Mouse (Mus musculus): Measurements from ENCODE around the gene Figla. TPM values are rescaled to one million over a fixed set of nuclear protein-coding genes. Genes with fewer than 3 reads are reported as not detected.
A peak's percentile ranks its signal among the peaks of the same experiment; 100 is the strongest.

Gene Figla
- polyA plus RNA-seq, 1 experiment from 2014 or later = not detected

DNA sequence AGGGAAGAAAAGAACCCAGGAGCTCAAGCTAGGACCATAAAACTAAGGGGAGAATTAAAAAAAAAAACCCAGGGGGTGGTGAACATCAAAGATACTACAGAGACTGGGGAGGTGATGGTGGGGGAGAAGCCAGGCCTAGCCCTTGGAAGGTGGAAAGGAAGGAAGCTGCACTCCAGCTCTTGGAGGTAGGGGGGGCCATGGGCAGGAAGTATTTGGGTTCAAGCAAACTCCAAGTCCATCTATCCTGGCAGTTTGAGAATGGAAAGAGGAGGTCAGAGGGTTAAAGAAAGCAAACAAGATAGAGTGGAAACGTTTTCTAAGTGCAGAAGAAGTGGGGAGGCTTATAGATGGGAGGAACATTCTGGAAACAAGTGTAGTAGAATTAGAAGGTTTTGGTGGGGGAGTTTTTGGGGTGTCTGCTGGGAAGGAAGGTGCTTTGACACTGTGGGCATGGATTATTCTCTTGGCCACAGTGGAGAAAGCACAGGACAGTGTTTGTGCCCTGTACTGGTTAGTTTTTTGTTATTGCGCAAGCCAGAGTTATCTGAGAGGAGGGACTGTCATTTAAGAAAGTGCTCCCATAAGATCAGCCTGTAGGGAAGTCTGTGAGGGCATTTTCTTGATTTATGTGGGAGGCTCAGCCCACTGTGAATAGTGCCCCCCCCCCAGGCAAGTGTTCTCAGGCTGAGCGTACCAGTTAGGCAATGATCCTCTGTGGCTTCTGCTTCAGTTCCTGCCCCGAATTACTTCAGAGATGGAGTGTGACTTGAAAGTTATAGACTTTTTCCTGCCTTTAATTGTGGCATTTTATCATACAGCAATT lies 3.7 kb downstream of the Figla start:
- no peaks in the 10 kb centered on the region for H3K36me3 ChIP-seq (ENCODE audit: control insufficient read depth, insufficient read depth, low read length)
- H3K27ac ChIP-seq (ENCODE audit: low read length) = no peak overlapping the region
- no peak overlapping the region for H3K4me3 ChIP-seq (ENCODE audit: low read depth, low read length)
- H3K4me2 ChIP-seq (ENCODE audit: low read length) = no peak overlapping the region
- no peaks in the 10 kb centered on the region for H3K4me1 ChIP-seq (ENCODE audit: control insufficient read depth, insufficient read depth, low read length)
- H3K9ac ChIP-seq (ENCODE audit: low read depth, low read length) = no peak overlapping the region
- no peak for ATAC-seq
- no peaks in the 10 kb centered on the region for H3K27me3 ChIP-seq (ENCODE audit: control insufficient read depth, insufficient read depth, low read depth, low read length)
- H3K9me3 ChIP-seq (replicated peaks; ENCODE audit: control insufficient read depth, low read length, poor library complexity, severe bottlenecking) = no peaks in the 10 kb centered on the region
- WGBS = 69% methylated on average over 4 of the region's 4 CpGs

DNA sequence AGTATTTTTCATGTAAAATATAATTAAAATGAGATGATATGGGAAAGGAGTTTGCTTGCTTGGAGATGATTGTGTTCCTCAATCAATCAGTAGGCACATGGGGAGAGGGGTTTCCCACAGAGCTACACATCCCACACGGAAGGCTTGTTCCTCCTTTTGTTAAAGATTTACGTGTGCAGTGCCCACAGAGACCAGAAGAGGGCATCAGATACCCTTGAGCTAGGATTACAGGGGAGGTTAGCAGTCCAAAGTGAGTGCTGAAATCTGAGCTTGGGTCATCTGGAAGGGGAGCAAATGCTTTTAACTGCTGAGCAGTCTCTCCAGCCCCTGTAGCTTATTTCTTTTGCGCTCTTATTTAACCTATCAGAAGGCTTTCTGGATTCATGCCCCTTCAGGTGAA lies 5.0 kb downstream of the Figla start:
- no peak overlapping the region for H3K27ac ChIP-seq (ENCODE audit: low read length)
- no peaks in the 10 kb centered on the region for H3K27me3 ChIP-seq (ENCODE audit: control insufficient read depth, insufficient read depth, low read depth, low read length)
- H3K36me3 ChIP-seq (ENCODE audit: control insufficient read depth, insufficient read depth, low read length) = no peaks in the 10 kb centered on the region
- no peak overlapping the region for H3K4me2 ChIP-seq (ENCODE audit: low read length)
- no peak for ATAC-seq
- H3K4me1 ChIP-seq (ENCODE audit: control insufficient read depth, insufficient read depth, low read length) = no peaks in the 10 kb centered on the region
- H3K4me3 ChIP-seq (ENCODE audit: low read depth, low read length) = no peak overlapping the region
- H3K9me3 ChIP-seq (replicated peaks; ENCODE audit: control insufficient read depth, low read length, poor library complexity, severe bottlenecking) = no peaks in the 10 kb centered on the region
- 31% methylated on average over 3 of the region's 3 CpGs for WGBS
- no peak overlapping the region for H3K9ac ChIP-seq (ENCODE audit: low read depth, low read length)

DNA sequence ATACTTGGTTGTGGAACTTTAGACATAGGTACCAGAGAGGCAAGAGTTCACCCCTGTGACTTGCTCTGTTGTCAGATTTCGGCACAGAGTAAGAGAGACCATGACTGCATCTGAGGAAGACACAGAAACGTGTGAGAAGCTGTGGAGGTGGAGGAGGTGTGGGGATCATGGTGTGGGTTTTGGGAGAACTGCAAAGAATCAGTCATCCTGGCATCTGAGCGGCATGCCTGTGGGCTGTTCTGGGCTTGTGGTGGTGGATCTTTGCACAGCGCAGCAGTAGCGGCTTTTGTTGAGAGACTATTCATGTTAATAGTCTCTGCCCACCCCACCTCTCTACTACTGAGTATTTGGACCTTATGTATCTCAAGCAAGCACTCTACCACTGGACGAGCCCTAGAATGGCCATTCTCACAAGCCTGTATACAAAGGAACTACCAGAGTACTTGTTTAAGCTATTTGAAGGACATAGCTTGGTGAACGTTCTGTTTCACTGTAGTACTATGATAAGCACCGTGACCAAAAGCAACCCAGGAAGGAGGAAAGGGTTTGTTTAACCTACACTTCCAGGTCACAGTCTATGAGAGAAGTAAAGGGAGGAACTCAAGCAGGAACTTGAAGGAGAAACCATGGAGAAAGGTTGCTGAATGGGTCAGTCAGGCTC lies 10.8 kb downstream of the Figla start:
- Histone ChIP-seq H3K27ac (ENCODE audit: low read length) (no peak overlapping the region), H3K36me3 (ENCODE audit: control insufficient read depth, insufficient read depth, low read length) (no peaks in the 10 kb centered on the region), H3K9ac (ENCODE audit: low read depth, low read length) (no peak overlapping the region), H3K9me3 (replicated peaks; ENCODE audit: control insufficient read depth, low read length, poor library complexity, severe bottlenecking) (no peaks in the 10 kb centered on the region), H3K4me1 (ENCODE audit: control insufficient read depth, insufficient read depth, low read length) (peaks cover 17% of the 10 kb centered on the region), H3K4me2 (ENCODE audit: low read length) (no peak overlapping the region), H3K27me3 (ENCODE audit: control insufficient read depth, insufficient read depth, low read depth, low read length) (no peaks in the 10 kb centered on the region), H3K4me3 (ENCODE audit: low read depth, low read length) (no peak overlapping the region)
- 89% methylated on average over 8 of the region's 8 CpGs for WGBS
- ATAC-seq = no peak

DNA sequence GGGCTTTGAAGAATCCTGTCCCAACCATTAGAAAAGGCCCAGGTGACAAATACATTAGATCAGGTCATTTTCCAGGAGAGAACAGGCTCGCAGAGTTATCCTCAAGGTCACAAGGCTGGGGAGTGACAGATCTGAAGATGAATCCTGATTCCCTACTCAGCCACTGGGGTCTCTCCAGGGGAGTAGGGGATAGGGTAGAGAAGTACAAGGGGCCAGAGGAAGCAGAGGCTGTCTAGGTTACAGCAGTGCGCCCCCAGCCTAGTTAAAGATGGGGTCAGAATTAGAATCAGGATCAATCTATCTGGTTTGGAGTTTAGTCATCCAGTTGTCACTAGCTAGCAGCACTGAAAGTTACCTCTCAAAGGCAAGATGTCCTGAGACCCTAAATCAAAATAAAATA lies 12.2 kb downstream of the Figla start:
- peak; percentile 37 for ATAC-seq
- 45% methylated on average over 2 of the region's 2 CpGs for WGBS
- no peaks in the 10 kb centered on the region for H3K36me3 ChIP-seq (ENCODE audit: control insufficient read depth, insufficient read depth, low read length)

DNA sequence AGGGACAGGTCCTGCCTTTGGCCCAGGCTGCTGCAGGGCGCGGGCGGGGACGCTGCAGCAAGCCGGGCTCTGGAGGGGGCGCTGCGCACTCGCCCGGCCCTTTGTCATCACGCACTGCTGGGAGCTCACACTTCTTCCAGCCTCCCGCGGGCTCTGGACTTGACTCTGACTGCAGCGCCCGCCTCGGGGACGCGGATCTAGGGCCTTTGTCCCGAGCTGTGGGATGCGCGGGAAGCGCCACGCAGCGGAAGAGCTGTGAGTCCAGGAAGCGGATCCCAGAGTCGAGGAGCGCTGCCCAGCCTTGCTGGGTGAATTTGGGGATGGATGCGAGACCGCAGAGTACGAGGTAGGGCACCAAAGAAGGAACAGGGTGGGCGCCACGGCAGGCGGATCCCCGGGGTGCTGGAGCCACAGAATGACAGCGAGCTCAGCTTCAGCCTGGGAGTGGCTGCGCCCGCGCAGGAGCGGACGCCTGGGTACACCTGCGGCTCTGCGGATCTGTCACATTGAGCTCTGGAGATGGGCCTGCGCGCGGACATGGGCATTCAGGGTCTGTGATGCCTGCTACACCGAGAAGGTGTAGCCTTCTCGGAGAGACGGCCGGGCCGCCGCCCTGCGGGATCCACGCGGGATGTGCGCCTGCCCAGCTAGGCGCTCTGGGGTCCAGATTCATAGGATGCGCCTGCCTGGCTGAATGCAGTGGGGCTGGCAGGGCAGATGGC lies 12.8 kb downstream of the Figla start, which contains the start of gene Add2:
Gene Add2 (plus strand): TSS at position 81 of the 722 bp plus-strand sequence.
- no peaks in the 10 kb centered on the region for H3K36me3 ChIP-seq (ENCODE audit: control insufficient read depth, insufficient read depth, low read length)
- H3K9me3 ChIP-seq (replicated peaks; ENCODE audit: control insufficient read depth, low read length, poor library complexity, severe bottlenecking) = no peaks in the 10 kb centered on the region
- H3K4me1 ChIP-seq (ENCODE audit: control insufficient read depth, insufficient read depth, low read length) = peaks cover 36% of the 10 kb centered on the region
- peak within 1 kb of the TSS; percentile 67 for H3K4me3 ChIP-seq (ENCODE audit: low read depth, low read length)
- peak within 1 kb of the TSS; percentile 91 for H3K9ac ChIP-seq (ENCODE audit: low read depth, low read length)
- peak within 1 kb of the TSS; percentile 96 for H3K27ac ChIP-seq (ENCODE audit: low read length)
- peak within 1 kb of the TSS; percentile 71 for H3K4me2 ChIP-seq (ENCODE audit: low read length)
- ATAC-seq = peak; percentile 89
- under 1% methylated on average over 56 of the region's 56 CpGs for WGBS
- H3K27me3 ChIP-seq (ENCODE audit: control insufficient read depth, insufficient read depth, low read depth, low read length) = no peaks in the 10 kb centered on the region

More for the DNA sequence above, 12.2 kb downstream of the Figla start:
- H3K9ac ChIP-seq (ENCODE audit: low read depth, low read length) = peak overlapping the region; percentile 91
- peak overlapping the region; percentile 67 for H3K4me3 ChIP-seq (ENCODE audit: low read depth, low read length)
- peaks cover 31% of the 10 kb centered on the region for H3K4me1 ChIP-seq (ENCODE audit: control insufficient read depth, insufficient read depth, low read length)
- peak overlapping the region; percentile 71 for H3K4me2 ChIP-seq (ENCODE audit: low read length)
- peak overlapping the region; percentile 96 for H3K27ac ChIP-seq (ENCODE audit: low read length)
- no peaks in the 10 kb centered on the region for H3K9me3 ChIP-seq (replicated peaks; ENCODE audit: control insufficient read depth, low read length, poor library complexity, severe bottlenecking)
- H3K27me3 ChIP-seq (ENCODE audit: control insufficient read depth, insufficient read depth, low read depth, low read length) = no peaks in the 10 kb centered on the region

DNA sequence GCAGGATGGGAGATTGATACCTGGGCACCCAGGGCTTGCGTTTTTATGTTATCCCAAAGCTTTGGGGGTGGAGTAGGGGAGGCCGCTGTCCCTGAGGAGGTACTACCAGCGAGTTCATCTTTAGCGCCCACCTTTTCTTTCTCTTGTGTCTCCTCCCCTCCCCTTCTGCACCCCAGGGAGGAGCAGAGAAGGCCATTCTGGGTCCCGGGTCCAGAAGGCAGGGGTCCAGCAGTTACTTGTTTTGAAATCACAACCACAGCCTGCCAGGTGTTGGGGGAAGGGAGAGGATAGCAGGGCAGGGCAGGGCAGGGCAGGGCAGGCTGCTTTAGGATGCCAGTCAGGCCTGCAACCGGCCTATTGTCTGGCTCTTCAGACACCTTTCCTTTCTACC lies 13.3 kb downstream of the Figla start:
- Histone ChIP-seq H3K27me3 (ENCODE audit: control insufficient read depth, insufficient read depth, low read depth, low read length) (no peaks in the 10 kb centered on the region), H3K36me3 (ENCODE audit: control insufficient read depth, insufficient read depth, low read length) (no peaks in the 10 kb centered on the region), H3K9ac (ENCODE audit: low read depth, low read length) (peak overlapping the region; percentile 91), H3K27ac (ENCODE audit: low read length) (peak overlapping the region; percentile 96), H3K9me3 (replicated peaks; ENCODE audit: control insufficient read depth, low read length, poor library complexity, severe bottlenecking) (no peaks in the 10 kb centered on the region), H3K4me1 (ENCODE audit: control insufficient read depth, insufficient read depth, low read length) (peaks cover 36% of the 10 kb centered on the region), H3K4me2 (ENCODE audit: low read length) (peak overlapping the region; percentile 71), H3K4me3 (ENCODE audit: low read depth, low read length) (peak overlapping the region; percentile 67)
- 4% methylated on average over 6 of the region's 6 CpGs for WGBS
- ATAC-seq = peak; percentile 39

DNA sequence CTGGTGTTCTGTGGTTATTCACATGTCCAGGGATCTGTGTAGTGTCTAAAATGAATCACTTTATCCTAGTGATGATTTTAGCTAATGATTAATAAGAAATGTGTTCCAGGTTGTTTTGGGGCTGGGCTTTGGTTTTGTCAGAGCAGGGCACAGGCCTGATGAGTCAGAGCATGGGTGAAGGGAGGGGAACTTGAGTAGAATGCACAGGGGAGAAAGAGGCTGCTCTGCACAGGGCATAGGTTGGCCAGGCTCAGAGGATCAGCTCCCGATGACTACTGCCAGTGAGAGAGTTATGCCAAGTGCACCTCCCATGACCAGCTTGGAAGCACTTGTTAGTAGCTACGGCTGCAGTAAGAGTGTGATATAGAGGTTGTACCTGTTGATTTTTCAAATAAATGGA lies 15.6 kb downstream of the Figla start:
- no peak for ATAC-seq
- no peaks in the 10 kb centered on the region for H3K36me3 ChIP-seq (ENCODE audit: control insufficient read depth, insufficient read depth, low read length)
- no peaks in the 10 kb centered on the region for H3K27me3 ChIP-seq (ENCODE audit: control insufficient read depth, insufficient read depth, low read depth, low read length)
- peaks cover 36% of the 10 kb centered on the region for H3K4me1 ChIP-seq (ENCODE audit: control insufficient read depth, insufficient read depth, low read length)
- peak overlapping the region; percentile 67 for H3K4me3 ChIP-seq (ENCODE audit: low read depth, low read length)
- H3K4me2 ChIP-seq (ENCODE audit: low read length) = peak overlapping the region; percentile 71
- H3K27ac ChIP-seq (ENCODE audit: low read length) = no peak overlapping the region
- WGBS = 62% methylated on average over 2 of the region's 2 CpGs
- no peaks in the 10 kb centered on the region for H3K9me3 ChIP-seq (replicated peaks; ENCODE audit: control insufficient read depth, low read length, poor library complexity, severe bottlenecking)
- peak overlapping the region; percentile 50 for H3K9ac ChIP-seq (ENCODE audit: low read depth, low read length)

DNA sequence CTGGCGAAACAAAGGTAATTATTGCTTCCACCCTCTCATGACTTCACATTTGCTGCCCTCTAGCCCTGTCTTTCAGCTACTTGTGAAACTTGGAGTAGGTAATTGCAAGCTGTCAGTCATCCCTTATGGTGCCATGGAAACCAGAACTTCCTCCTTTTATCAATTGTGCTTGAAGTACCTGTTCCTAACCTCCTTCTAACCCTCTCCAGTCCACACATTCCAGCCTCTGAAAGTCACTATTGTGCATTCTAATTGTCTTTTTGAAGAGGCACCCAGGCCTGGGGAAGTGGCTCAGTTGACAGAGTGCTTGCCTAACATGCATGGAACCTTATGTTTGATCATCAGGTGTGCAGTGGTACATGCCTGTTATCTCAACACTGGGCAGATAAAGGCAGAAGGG lies 17.7 kb downstream of the Figla start:
- Histone ChIP-seq H3K27ac (ENCODE audit: low read length) (no peak overlapping the region), H3K4me3 (ENCODE audit: low read depth, low read length) (no peak overlapping the region), H3K4me1 (ENCODE audit: control insufficient read depth, insufficient read depth, low read length) (peaks cover 37% of the 10 kb centered on the region), H3K4me2 (ENCODE audit: low read length) (no peak overlapping the region), H3K36me3 (ENCODE audit: control insufficient read depth, insufficient read depth, low read length) (no peaks in the 10 kb centered on the region), H3K27me3 (ENCODE audit: control insufficient read depth, insufficient read depth, low read depth, low read length) (no peaks in the 10 kb centered on the region), H3K9ac (ENCODE audit: low read depth, low read length) (no peak overlapping the region), H3K9me3 (replicated peaks; ENCODE audit: control insufficient read depth, low read length, poor library complexity, severe bottlenecking) (no peaks in the 10 kb centered on the region)
- 92% methylated on average over 1 of the region's 1 CpGs for WGBS
- no peak for ATAC-seq

Measured in midbrain, embryonic 16.5 days (tissue).